Mouse (Mus musculus) CH12.LX (cell line): ENCODE results near the gene Zkscan14. TPM values are rescaled to one million over a fixed set of nuclear protein-coding genes. Genes with fewer than 3 reads are reported as not detected.

ENCODE experiments used
- DNase-seq: peaks from one replicate; pipeline ENCODE4 v3.0.0-alpha.2; 2013; ENCODE audit errors: extremely low read depth
- H3K27ac ChIP-seq: 2 replicates; pipeline ENCODE4 v1.5.1; 2012; ENCODE audit warnings: low read depth, mild to moderate bottlenecking, control low read depth, moderate library complexity; ENCODE audit not compliant: insufficient read depth
- H3K27me3 ChIP-seq: replicated peaks from 2 replicates; pipeline ENCODE3; 2012; ENCODE audit warnings: inconsistent platforms
- H3K36me3 ChIP-seq, 2 experiments: replicated peaks in 1 of 2; 2 replicates each; pipeline versions ENCODE3 to v1.6.1; 2012; ENCODE audit warnings: inconsistent platforms in 1 of 2, low read length in 1 of 2, mild to moderate bottlenecking in 1 of 2, mixed read lengths in 1 of 2, moderate library complexity in 1 of 2; ENCODE audit not compliant: control insufficient read depth in 1 of 2, insufficient read depth in 1 of 2
- H3K4me1 ChIP-seq, 2 experiments: 2 replicates each; pipeline ENCODE4 v1.6.1; 2012; ENCODE audit warnings: inconsistent platforms in 1 of 2, moderate library complexity in 1 of 2; ENCODE audit not compliant: insufficient read depth in 2 of 2, control insufficient read depth in 1 of 2
- H3K4me2 ChIP-seq: 2 replicates; pipeline ENCODE4 v1.6.1; 2012; ENCODE audit warnings: low read depth, mild to moderate bottlenecking, control low read depth; ENCODE audit not compliant: poor library complexity, insufficient read depth, severe bottlenecking
- H3K4me3 ChIP-seq, 3 experiments: fragments of 150-350 bp in 1 of 3; sonication (generic) in 1 of 3; replicated peaks in 1 of 3; 2 replicates each; pipeline versions ENCODE3 to v1.5.1; 2011 to 2012; ENCODE audit warnings: low read depth in 2 of 3, low read length in 2 of 3, mild to moderate bottlenecking in 2 of 3, moderate library complexity in 2 of 3, control low read depth in 1 of 3, improper control_type of control experiment in 1 of 3, inconsistent platforms in 1 of 3, mixed read lengths in 1 of 3; ENCODE audit not compliant: poor library complexity in 1 of 3
- H3K79me2 ChIP-seq: replicated peaks from 2 replicates; pipeline ENCODE4 v1.6.1; 2012; ENCODE audit warnings: mild to moderate bottlenecking, moderate library complexity; ENCODE audit not compliant: control insufficient read depth, poor library complexity, insufficient read depth, severe bottlenecking; ENCODE audit errors: extremely low read depth
- H3K9ac ChIP-seq: 2 replicates; pipeline ENCODE4 v1.6.1; 2012; ENCODE audit warnings: low read depth, mild to moderate bottlenecking, control low read depth, moderate library complexity; ENCODE audit not compliant: insufficient read depth
- H3K9me3 ChIP-seq: replicated peaks from 2 replicates; pipeline ENCODE3; 2012; ENCODE audit warnings: low read length, inconsistent platforms, mixed read lengths
- BHLHE40 ChIP-seq: IDR thresholded peaks from 2 replicates; pipeline ENCODE4 v1.6.1; 2011; ENCODE audit warnings: mild to moderate bottlenecking, low read depth, low read length, improper control_type of control experiment
- CHD1 ChIP-seq: IDR thresholded peaks from 2 replicates; pipeline ENCODE4 v1.6.1; 2012; ENCODE audit warnings: low read depth, low read length, improper control_type of control experiment, inconsistent platforms
- CHD2 ChIP-seq: IDR thresholded peaks from 2 replicates; pipeline ENCODE4 v1.6.1; 2011; ENCODE audit warnings: low read length, improper control_type of control experiment
- CTCF ChIP-seq, 2 experiments: IDR thresholded peaks in 1 of 2; conservative IDR thresholded peaks in 1 of 2; 2 replicates each; pipeline ENCODE4 v1.5.1; 2011 to 2012; ENCODE audit warnings: low read depth in 2 of 2, low read length in 2 of 2, improper control_type of control experiment in 1 of 2, inconsistent platforms in 1 of 2, mild to moderate bottlenecking in 1 of 2, moderate library complexity in 1 of 2
- E2F4 ChIP-seq: IDR thresholded peaks from 2 replicates; pipeline ENCODE4 v1.6.1; 2011; ENCODE audit warnings: low read depth, low read length, improper control_type of control experiment; ENCODE audit not compliant: insufficient replicate concordance
- ELF1 ChIP-seq: IDR thresholded peaks from 2 replicates; pipeline ENCODE4 v1.6.1; 2014; ENCODE audit warnings: low read depth, mild to moderate bottlenecking, inconsistent platforms, low read length, improper control_type of control experiment
- EP300 ChIP-seq: IDR thresholded peaks from 2 replicates; pipeline ENCODE4 v1.6.1; 2011; ENCODE audit warnings: low read length, improper control_type of control experiment
- GABPA ChIP-seq: IDR thresholded peaks from 2 replicates; pipeline ENCODE4 v1.6.1; 2012; ENCODE audit warnings: low read depth, low read length, improper control_type of control experiment, inconsistent platforms; ENCODE audit not compliant: insufficient replicate concordance
- HCFC1 ChIP-seq: IDR thresholded peaks from 2 replicates; pipeline ENCODE4 v1.6.1; 2012; ENCODE audit warnings: low read depth, mild to moderate bottlenecking, inconsistent platforms, low read length, improper control_type of control experiment
- IRF4 ChIP-seq: IDR thresholded peaks from 2 replicates; pipeline ENCODE4 v1.6.1; 2014; ENCODE audit warnings: low read depth, mild to moderate bottlenecking, inconsistent platforms, low read length, improper control_type of control experiment
- KAT2A ChIP-seq: IDR thresholded peaks from 2 replicates; pipeline ENCODE4 v1.6.1; 2012; ENCODE audit warnings: low read length, improper control_type of control experiment, inconsistent platforms; ENCODE audit not compliant: insufficient replicate concordance
- MAFK ChIP-seq: IDR thresholded peaks from 2 replicates; pipeline ENCODE4 v1.6.1; 2011; ENCODE audit warnings: low read length, improper control_type of control experiment; ENCODE audit not compliant: insufficient replicate concordance
- MAX ChIP-seq: IDR thresholded peaks from 2 replicates; pipeline ENCODE4 v1.6.1; 2011; ENCODE audit warnings: low read length, improper control_type of control experiment
- MAZ ChIP-seq: IDR thresholded peaks from 2 replicates; pipeline ENCODE4 v1.6.1; 2012; ENCODE audit warnings: low read depth, mild to moderate bottlenecking, inconsistent platforms, low read length, improper control_type of control experiment, moderate library complexity
- MEF2A ChIP-seq: IDR thresholded peaks from 2 replicates; pipeline ENCODE4 v1.6.1; 2014; ENCODE audit warnings: low read depth, mild to moderate bottlenecking, inconsistent platforms, low read length, improper control_type of control experiment, borderline replicate concordance
- MXI1 ChIP-seq: IDR thresholded peaks from 2 replicates; pipeline ENCODE4 v1.6.1; 2011; ENCODE audit warnings: mild to moderate bottlenecking, low read depth, low read length, improper control_type of control experiment
- NELFE ChIP-seq: IDR thresholded peaks from 2 replicates; pipeline ENCODE4 v1.6.1; 2011; ENCODE audit warnings: low read depth, low read length, improper control_type of control experiment
- PAX5 ChIP-seq: IDR thresholded peaks from 2 replicates; pipeline ENCODE4 v1.6.1; 2012; ENCODE audit warnings: low read length, inconsistent platforms, mixed read lengths
- POLR2A ChIP-seq: IDR thresholded peaks from 2 replicates; pipeline ENCODE4 v1.6.1; 2011; ENCODE audit warnings: low read depth, mild to moderate bottlenecking, improper control_type of control experiment, low read length
- POLR2AphosphoS2 ChIP-seq: IDR thresholded peaks from 2 replicates; pipeline ENCODE4 v1.6.1; 2011; ENCODE audit warnings: low read depth, low read length, improper control_type of control experiment
- RAD21 ChIP-seq: IDR thresholded peaks from 2 replicates; pipeline ENCODE4 v1.6.1; 2011; ENCODE audit warnings: low read depth, mild to moderate bottlenecking, low read length, improper control_type of control experiment, moderate library complexity
- RCOR1 ChIP-seq: conservative IDR thresholded peaks from 2 replicates; pipeline ENCODE4 v1.6.1; 2012; ENCODE audit warnings: low read depth, mild to moderate bottlenecking, inconsistent platforms, low read length, improper control_type of control experiment
- SIN3A ChIP-seq: IDR thresholded peaks from 2 replicates; pipeline ENCODE4 v1.6.1; 2012; ENCODE audit warnings: low read length, improper control_type of control experiment, inconsistent platforms
- SMC3 ChIP-seq: IDR thresholded peaks from 2 replicates; pipeline ENCODE4 v1.6.1; 2011; ENCODE audit warnings: low read depth, low read length, improper control_type of control experiment
- TCF12 ChIP-seq: IDR thresholded peaks from 2 replicates; pipeline ENCODE4 v1.6.1; 2014; ENCODE audit warnings: low read depth, mild to moderate bottlenecking, inconsistent platforms, low read length, improper control_type of control experiment
- UBTF ChIP-seq: IDR thresholded peaks from 2 replicates; pipeline ENCODE4 v1.6.1; 2012; ENCODE audit warnings: low read depth, mild to moderate bottlenecking, inconsistent platforms, low read length, improper control_type of control experiment, moderate library complexity
- USF1 ChIP-seq: IDR thresholded peaks from 2 replicates; pipeline ENCODE4 v1.6.1; 2014; ENCODE audit warnings: low read depth, mild to moderate bottlenecking, inconsistent platforms, low read length, improper control_type of control experiment
- USF2 ChIP-seq: conservative IDR thresholded peaks from 2 replicates; pipeline ENCODE4 v1.6.1; 2011; ENCODE audit warnings: low read depth, low read length, improper control_type of control experiment
- ZKSCAN1 ChIP-seq: IDR thresholded peaks from 2 replicates; pipeline ENCODE4 v1.6.1; 2012; ENCODE audit warnings: low read depth, inconsistent platforms, low read length, improper control_type of control experiment, borderline replicate concordance
- ZMIZ1 ChIP-seq: IDR thresholded peaks from 2 replicates; pipeline ENCODE4 v1.6.1; 2012; ENCODE audit warnings: low read depth, mild to moderate bottlenecking, inconsistent platforms, low read length, improper control_type of control experiment
- dilution Hi-C: fragments of 300-500 bp; cut with MboI; formaldehyde crosslinking; loops from 2 replicates; pipeline ENCODE4 v1.14.3; 2020; ENCODE audit warnings: low sequenced_read_pairs; ENCODE audit not compliant: extremely low pct_unique_long_range_greater_than_20kb, extremely low pct_ligation_motif_present
- in situ Hi-C: fragments of 300-500 bp; cut with MboI; formaldehyde crosslinking; loops from 3 replicates; pipeline ENCODE4 v1.14.3; 2019; ENCODE audit warnings: low sequenced_read_pairs, low pct_ligation_motif_present, low pct_unique_long_range_greater_than_20kb, mixed read lengths
- polyA plus RNA-seq: library from polyadenylated mRNA; unstranded; fragments of >175 nt; gene quantifications from 2 replicates; pipeline ENCODE4 v1.2.1, GENCODE M21; 2012; ENCODE audit warnings: low read depth; ENCODE audit not compliant: insufficient read length
- total RNA-seq, 2 experiments: library from RNA; depleted of rRNA; stranded (reverse); fragments of 300-350 nt in 1 of 2; fragments of >200 nt in 1 of 2; gene quantifications; 2 replicates each; pipeline ENCODE4 v1.2.3; 2012 to 2014

Zkscan14 gene
- total and polyA plus RNA-seq, 3 experiments = 10.1 to 12.1 (median 10.7) TPM

- Histone ChIP-seq H3K9me3 (no peaks in the 10 kb centered on the region), H3K9ac (peak within 1 kb of the TSS; percentile 78), H3K79me2 (peaks cover 42% of the 10 kb centered on the region), H3K27me3 (no peaks in the 10 kb centered on the region), H3K4me2 (peak within 1 kb of the TSS; percentile 99), H3K36me3 (peaks cover 31 to 55% of the 10 kb centered on the region in 2 experiments), H3K4me3 (peak within 1 kb of the TSS; percentile 76 to 97 (median 84)), H3K4me1 (peaks cover 9 to 26% of the 10 kb centered on the region in 2 experiments), H3K27ac (peak within 1 kb of the TSS; percentile 18; the same call in 1 of the 2 replicates)
- dilution Hi-C loops = no loop called here
- in situ Hi-C loops = no loop called here
- DNase-seq = no peak
- TF ChIP-seq SMC3 = no peak
- no peak for TF ChIP-seq MAFK
- no peak for TF ChIP-seq CHD1
- TF ChIP-seq KAT2A = no peak
- TF ChIP-seq MAZ = no peak
- no peak for TF ChIP-seq RCOR1
- no peak for TF ChIP-seq CTCF (conservative IDR thresholded peaks at IDR 0.05 in 1 of 2, IDR thresholded peaks at IDR 0.05 in 1 of 2; ENCODE audit: low read depth in 2 of 2, low read length in 2 of 2)
Measured at GRCm38 (mm10) chr5:145191962-145192361, 9.7 kb downstream of the Zkscan14 start, which contains the start of gene Atp5j2. Gene Atp5j2, minus strand, starts transcription at chr5:145192062.

GRCm38 (mm10) chr5:145190875-145191798, 10.5 kb downstream of the Zkscan14 start:
- Histone ChIP-seq H3K9me3 (no peaks in the 10 kb centered on the region), H3K27ac (peak overlapping the region; percentile 18; the same call in 1 of the 2 replicates), H3K4me2 (peak overlapping the region; percentile 99), H3K4me3 (peak overlapping the region; percentile 76 to 97 (median 84)), H3K36me3 (peaks cover 35 to 58% of the 10 kb centered on the region in 2 experiments), H3K79me2 (peaks cover 49% of the 10 kb centered on the region), H3K9ac (peak overlapping the region; percentile 78), H3K4me1 (peaks cover 9 to 26% of the 10 kb centered on the region in 2 experiments), H3K27me3 (no peaks in the 10 kb centered on the region)
- dilution Hi-C loops = no loop called here
- in situ Hi-C loops = no loop called here
- DNase-seq = peak; percentile 88
- TF ChIP-seq HCFC1 = peak; percentile 79
- TF ChIP-seq SIN3A = peak; percentile 87
- TF ChIP-seq USF1 = no peak
- TF ChIP-seq MAZ = no peak; the same call in 1 of the 2 replicates
- peak; percentile 97 for TF ChIP-seq POLR2A
- TF ChIP-seq CHD2 = 0 out of 2 replicates have a peak, but pooled peaks have one; percentile 36
- no peak; the same call in 1 of the 2 replicates for TF ChIP-seq POLR2AphosphoS2
- TF ChIP-seq E2F4 = peak; percentile 94
- no peak for TF ChIP-seq UBTF
- no peak for TF ChIP-seq BHLHE40
- TF ChIP-seq EP300 = no peak
- no peak for TF ChIP-seq USF2
- TF ChIP-seq ZKSCAN1 = no peak
- no peak for TF ChIP-seq RCOR1
- TF ChIP-seq GABPA = no peak
- TF ChIP-seq MEF2A = no peak
- peak; percentile 46 for TF ChIP-seq IRF4
- TF ChIP-seq ELF1 = peak; percentile 76
- TF ChIP-seq KAT2A = peak; percentile 70; the same call in 1 of the 2 replicates
- peak; percentile 47; the same call in 1 of the 2 replicates for TF ChIP-seq MXI1
- TF ChIP-seq SMC3 = no peak
- peak; percentile 94 for TF ChIP-seq NELFE
- peak; percentile 95 for TF ChIP-seq TCF12
- TF ChIP-seq RAD21 = no peak
- peak; percentile 79 for TF ChIP-seq ZMIZ1
- peak; percentile 22; the same call in 1 of the 2 replicates for TF ChIP-seq MAX
- TF ChIP-seq PAX5 = no peak
